Mouse (Mus musculus): ENCODE data around the gene Tns3. TPM values are rescaled to one million over a fixed set of nuclear protein-coding genes. Genes with fewer than 3 reads are reported as not detected.
A peak's percentile ranks its signal among the peaks of the same experiment; 100 is the strongest.

Tns3 gene
- polyA plus RNA-seq, 1 experiment from 2014 or later: 30.4 TPM

DNA sequence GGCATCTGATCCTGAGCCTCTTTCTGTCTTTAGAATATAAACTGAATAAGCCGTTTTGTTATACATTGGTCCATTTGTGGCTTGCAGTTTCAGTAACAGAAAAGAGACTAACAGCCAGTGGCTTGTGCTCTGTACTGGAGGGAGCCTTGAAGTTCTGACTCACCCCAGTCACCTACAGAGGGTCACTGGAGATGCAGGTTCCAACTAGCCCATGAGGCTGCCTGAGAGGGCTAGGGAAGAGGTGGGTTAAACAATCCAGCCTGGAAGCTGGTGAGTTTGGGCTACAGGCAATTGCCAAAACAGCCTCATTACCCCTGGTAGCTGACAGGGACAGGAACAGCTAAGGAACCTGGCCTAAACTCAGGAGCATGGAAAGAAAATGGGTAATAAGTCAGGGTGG is 21.7 kb upstream of the Tns3 start:
- no peak for ATAC-seq (ENCODE audit: insufficient read depth, low FRiP score)
- 77% methylated on average over 1 of the region's 1 CpGs for WGBS
- Histone ChIP-seq H3K36me3 (ENCODE audit: control insufficient read depth, insufficient read depth, low read length) (no peaks in the 10 kb centered on the region), H3K27ac (ENCODE audit: low read length) (no peak overlapping the region), H3K9ac (ENCODE audit: low read length) (no peak overlapping the region), H3K4me3 (replicated peaks; ENCODE audit: low read length) (no peak overlapping the region), H3K9me3 (replicated peaks; ENCODE audit: control insufficient read depth, low read length) (no peaks in the 10 kb centered on the region), H3K4me2 (ENCODE audit: low read depth, low read length) (no peak overlapping the region), H3K27me3 (ENCODE audit: control insufficient read depth, insufficient read depth, low read length) (no peaks in the 10 kb centered on the region), H3K4me1 (ENCODE audit: control insufficient read depth, insufficient read depth, low read length) (peaks cover 12% of the 10 kb centered on the region; the same call in 1 of the 2 replicates)

DNA sequence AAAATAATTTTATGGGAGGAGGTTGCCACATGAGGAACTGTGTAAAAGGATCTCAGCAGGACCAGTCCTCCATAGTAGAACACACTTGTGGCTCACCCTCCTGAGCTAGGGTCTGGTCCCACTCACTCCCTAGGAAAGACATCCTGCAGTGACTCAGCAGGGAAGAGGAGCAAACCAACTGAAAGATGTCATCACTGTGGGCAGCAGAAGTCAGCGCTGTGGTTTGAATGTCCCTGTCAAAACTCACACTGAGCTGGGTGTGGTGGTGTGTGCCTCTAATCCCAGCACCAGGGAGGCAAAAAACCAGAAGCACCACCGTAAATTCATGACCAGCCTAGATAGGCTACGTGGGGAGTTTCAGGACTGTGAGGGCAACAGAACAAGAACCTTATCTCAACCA is 20.9 kb upstream of the Tns3 start:
- no peak overlapping the region for H3K4me2 ChIP-seq (ENCODE audit: low read depth, low read length)
- no peak for ATAC-seq (ENCODE audit: insufficient read depth, low FRiP score)
- peaks cover 19% of the 10 kb centered on the region for H3K4me1 ChIP-seq (ENCODE audit: control insufficient read depth, insufficient read depth, low read length)
- H3K27ac ChIP-seq (ENCODE audit: low read length): no peak overlapping the region
- no peaks in the 10 kb centered on the region for H3K9me3 ChIP-seq (replicated peaks; ENCODE audit: control insufficient read depth, low read length)
- no peak overlapping the region for H3K9ac ChIP-seq (ENCODE audit: low read length)
- H3K4me3 ChIP-seq (replicated peaks; ENCODE audit: low read length): no peak overlapping the region
- H3K36me3 ChIP-seq (ENCODE audit: control insufficient read depth, insufficient read depth, low read length): no peaks in the 10 kb centered on the region
- WGBS: 54% methylated on average over 3 of the region's 3 CpGs
- H3K27me3 ChIP-seq (ENCODE audit: control insufficient read depth, insufficient read depth, low read length): no peaks in the 10 kb centered on the region

DNA sequence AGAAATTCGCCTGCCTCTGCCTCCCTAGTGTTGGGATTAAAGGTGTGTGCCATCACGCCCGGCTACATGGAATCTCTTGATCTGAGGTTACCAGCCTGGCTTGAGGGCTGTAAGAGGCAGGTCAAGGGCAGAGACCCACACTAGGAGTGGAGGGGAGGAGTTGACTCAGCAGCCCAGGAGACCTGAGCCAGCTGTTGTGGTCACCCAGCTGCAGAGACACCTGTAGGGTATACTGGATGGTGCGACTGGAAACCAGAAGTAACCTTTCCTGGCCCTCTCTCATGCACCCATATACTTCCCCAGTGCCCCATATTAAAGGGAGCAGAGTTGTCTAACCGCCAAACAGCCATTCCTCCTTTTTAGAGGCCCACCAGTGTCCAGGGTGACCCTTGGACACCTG is 19.9 kb upstream of the Tns3 start:
- Histone ChIP-seq H3K4me2 (ENCODE audit: low read depth, low read length) (no peak overlapping the region), H3K4me1 (ENCODE audit: control insufficient read depth, insufficient read depth, low read length) (peaks cover 19% of the 10 kb centered on the region), H3K27me3 (ENCODE audit: control insufficient read depth, insufficient read depth, low read length) (no peaks in the 10 kb centered on the region), H3K9me3 (replicated peaks; ENCODE audit: control insufficient read depth, low read length) (no peaks in the 10 kb centered on the region), H3K27ac (ENCODE audit: low read length) (no peak overlapping the region), H3K4me3 (replicated peaks; ENCODE audit: low read length) (no peak overlapping the region), H3K36me3 (ENCODE audit: control insufficient read depth, insufficient read depth, low read length) (no peaks in the 10 kb centered on the region), H3K9ac (ENCODE audit: low read length) (no peak overlapping the region)
- WGBS: 88% methylated on average over 5 of the region's 5 CpGs
- ATAC-seq (ENCODE audit: insufficient read depth, low FRiP score): no peak

DNA sequence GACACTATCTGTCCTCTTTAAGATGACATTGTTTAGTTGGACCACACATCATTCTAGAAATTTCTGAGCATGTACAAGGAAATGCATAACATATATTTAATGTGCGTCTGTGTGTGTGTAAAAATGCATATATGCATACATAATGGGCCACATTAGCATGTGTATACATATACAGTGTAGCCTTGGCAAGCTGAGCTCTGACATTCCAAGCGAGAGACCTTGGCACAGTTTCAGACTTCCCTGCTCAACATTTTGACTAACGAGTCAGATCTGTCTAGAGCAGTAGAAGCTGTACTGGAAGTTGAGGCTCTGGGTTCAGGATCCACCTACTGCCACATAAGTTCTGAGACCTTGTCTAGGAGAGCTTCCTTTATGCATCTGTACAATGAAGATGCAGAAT is 17.0 kb upstream of the Tns3 start:
- no peak overlapping the region for H3K4me2 ChIP-seq (ENCODE audit: low read depth, low read length)
- H3K4me1 ChIP-seq (ENCODE audit: control insufficient read depth, insufficient read depth, low read length): peaks cover 18% of the 10 kb centered on the region
- H3K9me3 ChIP-seq (replicated peaks; ENCODE audit: control insufficient read depth, low read length): no peaks in the 10 kb centered on the region
- H3K9ac ChIP-seq (ENCODE audit: low read length): no peak overlapping the region
- H3K27me3 ChIP-seq (ENCODE audit: control insufficient read depth, insufficient read depth, low read length): no peaks in the 10 kb centered on the region
- H3K4me3 ChIP-seq (replicated peaks; ENCODE audit: low read length): no peak overlapping the region
- no peaks in the 10 kb centered on the region for H3K36me3 ChIP-seq (ENCODE audit: control insufficient read depth, insufficient read depth, low read length)
- ATAC-seq (ENCODE audit: insufficient read depth, low FRiP score): no peak
- H3K27ac ChIP-seq (ENCODE audit: low read length): peak overlapping the region; percentile 60
- 31% methylated on average over 3 of the region's 3 CpGs for WGBS

DNA sequence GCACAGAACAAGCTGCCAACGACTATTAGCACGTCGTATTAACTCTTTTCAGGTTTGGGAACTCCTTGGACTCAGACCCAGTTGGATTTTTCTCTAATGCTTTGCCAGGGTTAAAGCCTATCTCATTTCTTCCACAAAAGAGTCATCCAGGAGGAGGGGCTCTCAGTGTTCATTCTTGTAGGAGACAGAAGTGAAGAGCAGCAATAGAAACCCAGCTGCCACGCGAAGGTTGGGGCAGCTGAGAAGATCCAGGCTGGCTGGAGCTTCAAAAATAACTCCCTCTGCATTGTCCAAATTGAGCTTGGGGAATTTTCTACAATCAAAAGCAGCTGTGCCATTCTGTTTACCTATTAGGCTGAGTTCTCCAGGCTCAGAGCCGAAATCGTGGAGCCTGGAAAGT is 16.3 kb upstream of the Tns3 start:
- H3K27ac ChIP-seq (ENCODE audit: low read length): peak overlapping the region; percentile 60
- H3K9me3 ChIP-seq (replicated peaks; ENCODE audit: control insufficient read depth, low read length): no peaks in the 10 kb centered on the region
- H3K27me3 ChIP-seq (ENCODE audit: control insufficient read depth, insufficient read depth, low read length): no peaks in the 10 kb centered on the region
- no peak for ATAC-seq (ENCODE audit: insufficient read depth, low FRiP score)
- H3K36me3 ChIP-seq (ENCODE audit: control insufficient read depth, insufficient read depth, low read length): no peaks in the 10 kb centered on the region
- 20% methylated on average over 7 of the region's 7 CpGs for WGBS
- H3K4me2 ChIP-seq (ENCODE audit: low read depth, low read length): no peak overlapping the region
- H3K9ac ChIP-seq (ENCODE audit: low read length): no peak overlapping the region
- H3K4me1 ChIP-seq (ENCODE audit: control insufficient read depth, insufficient read depth, low read length): peaks cover 14% of the 10 kb centered on the region
- no peak overlapping the region for H3K4me3 ChIP-seq (replicated peaks; ENCODE audit: low read length)

DNA sequence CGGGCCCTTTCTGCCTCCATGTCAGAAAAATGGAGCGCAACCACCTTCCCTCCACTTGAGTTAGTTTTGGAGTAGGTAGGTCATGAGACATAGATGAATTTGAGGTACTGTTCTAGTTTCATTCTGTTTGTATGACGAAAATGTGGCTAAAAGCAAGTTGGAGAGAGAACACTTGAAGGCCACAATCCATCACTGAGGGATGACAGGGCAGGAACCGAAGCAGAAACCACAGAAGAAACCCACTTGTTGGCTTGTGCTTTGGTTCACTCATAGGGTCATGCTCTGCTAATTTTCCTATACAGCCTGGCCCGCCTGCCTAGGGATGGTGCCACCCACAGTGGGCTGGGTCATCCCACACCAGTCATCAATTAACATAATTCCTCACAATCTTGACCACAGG is 14.9 kb upstream of the Tns3 start:
- no peak for ATAC-seq (ENCODE audit: insufficient read depth, low FRiP score)
- H3K4me1 ChIP-seq (ENCODE audit: control insufficient read depth, insufficient read depth, low read length): peaks cover 22% of the 10 kb centered on the region
- H3K9me3 ChIP-seq (replicated peaks; ENCODE audit: control insufficient read depth, low read length): no peaks in the 10 kb centered on the region
- H3K4me2 ChIP-seq (ENCODE audit: low read depth, low read length): no peak overlapping the region
- H3K4me3 ChIP-seq (replicated peaks; ENCODE audit: low read length): no peak overlapping the region
- no peaks in the 10 kb centered on the region for H3K36me3 ChIP-seq (ENCODE audit: control insufficient read depth, insufficient read depth, low read length)
- H3K27me3 ChIP-seq (ENCODE audit: control insufficient read depth, insufficient read depth, low read length): no peaks in the 10 kb centered on the region
- WGBS: 80% methylated on average over 5 of the region's 5 CpGs
- no peak overlapping the region for H3K27ac ChIP-seq (ENCODE audit: low read length)
- H3K9ac ChIP-seq (ENCODE audit: low read length): no peak overlapping the region

DNA sequence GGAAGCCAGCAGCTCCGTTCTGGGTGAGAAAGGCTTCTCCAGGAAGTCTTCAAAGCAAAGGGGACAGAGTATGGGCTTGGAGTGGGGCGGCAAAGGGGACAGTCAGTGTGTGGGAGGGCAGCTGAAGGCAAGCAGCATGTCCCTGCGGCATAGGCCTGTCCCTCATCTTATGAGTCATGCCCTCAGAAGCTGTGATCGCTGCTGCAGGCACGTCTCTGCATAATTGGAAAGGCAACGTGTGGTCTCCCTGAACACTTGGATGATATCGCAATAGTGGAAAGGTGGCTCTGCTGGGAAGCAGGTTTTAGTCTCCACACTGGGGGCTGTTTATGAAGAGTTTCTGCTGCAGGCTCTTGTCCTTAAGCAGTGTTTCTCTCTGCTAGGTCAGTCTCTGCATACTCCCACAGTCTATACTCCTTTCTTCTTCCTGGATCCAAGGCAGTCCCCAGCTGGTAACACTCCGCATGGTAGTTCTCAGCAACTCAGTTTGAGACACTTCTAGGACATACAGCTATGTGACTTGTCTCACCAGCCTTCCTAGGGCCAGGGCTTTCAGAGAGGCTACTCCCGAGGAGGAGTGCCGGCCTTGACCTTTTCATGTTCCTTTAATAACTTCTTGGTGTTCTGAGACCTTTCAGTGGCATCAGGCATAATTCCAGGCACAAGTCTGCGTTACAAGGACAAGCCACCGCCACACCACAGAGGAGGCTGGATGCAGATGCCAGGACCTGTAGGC is 14.1 kb upstream of the Tns3 start:
- no peaks in the 10 kb centered on the region for H3K9me3 ChIP-seq (replicated peaks; ENCODE audit: control insufficient read depth, low read length)
- H3K9ac ChIP-seq (ENCODE audit: low read length): no peak overlapping the region
- peaks cover 22% of the 10 kb centered on the region for H3K4me1 ChIP-seq (ENCODE audit: control insufficient read depth, insufficient read depth, low read length)
- H3K4me2 ChIP-seq (ENCODE audit: low read depth, low read length): no peak overlapping the region
- H3K27me3 ChIP-seq (ENCODE audit: control insufficient read depth, insufficient read depth, low read length): no peaks in the 10 kb centered on the region
- H3K27ac ChIP-seq (ENCODE audit: low read length): 0 out of 2 replicates have a peak overlapping the region, but pooled peaks have one; percentile 6
- no peak for ATAC-seq (ENCODE audit: insufficient read depth, low FRiP score)
- H3K36me3 ChIP-seq (ENCODE audit: control insufficient read depth, insufficient read depth, low read length): no peaks in the 10 kb centered on the region
- WGBS: 76% methylated on average over 12 of the region's 12 CpGs
- no peak overlapping the region for H3K4me3 ChIP-seq (replicated peaks; ENCODE audit: low read length)

DNA sequence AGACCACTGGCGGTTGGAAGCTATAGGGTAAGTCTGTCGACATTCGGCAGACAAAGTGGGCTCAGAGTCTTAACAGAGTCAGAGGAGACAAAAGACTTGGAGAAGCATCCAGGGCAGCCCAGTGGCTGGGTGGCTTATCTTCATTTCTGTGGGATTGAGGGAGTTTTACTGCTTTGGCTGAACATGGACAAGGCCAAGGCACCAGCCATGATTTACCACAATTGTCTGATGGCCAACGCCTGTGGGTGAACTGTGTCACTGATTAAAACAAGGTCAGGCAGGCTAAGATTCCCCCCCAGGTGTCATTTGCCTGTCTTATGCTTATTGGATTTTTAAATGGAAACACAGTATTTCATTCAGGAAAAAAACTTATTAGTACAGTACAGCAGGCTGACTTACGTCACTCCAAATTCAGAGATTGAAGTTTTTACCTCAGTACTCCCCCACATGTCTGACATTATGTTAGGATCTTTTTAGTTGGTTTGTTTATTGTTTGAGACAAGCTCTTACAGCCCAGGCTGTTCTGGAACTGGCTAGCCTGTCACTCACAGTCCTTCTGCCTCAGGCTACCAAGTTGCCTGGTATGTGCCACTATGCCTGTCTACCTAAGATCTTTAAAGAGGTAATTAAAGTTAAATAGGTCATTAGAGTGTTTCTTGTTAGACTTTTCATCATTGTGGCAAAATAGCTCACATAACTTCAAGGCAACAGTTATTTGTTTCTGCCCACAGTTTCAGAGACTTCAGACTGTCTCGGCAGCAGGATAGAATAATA is 11.6 kb upstream of the Tns3 start:
- Histone ChIP-seq H3K36me3 (ENCODE audit: control insufficient read depth, insufficient read depth, low read length) (no peaks in the 10 kb centered on the region), H3K4me1 (ENCODE audit: control insufficient read depth, insufficient read depth, low read length) (peaks cover 13% of the 10 kb centered on the region), H3K4me3 (replicated peaks; ENCODE audit: low read length) (no peak overlapping the region), H3K9ac (ENCODE audit: low read length) (no peak overlapping the region), H3K9me3 (replicated peaks; ENCODE audit: control insufficient read depth, low read length) (no peaks in the 10 kb centered on the region), H3K4me2 (ENCODE audit: low read depth, low read length) (no peak overlapping the region), H3K27ac (ENCODE audit: low read length) (0 out of 2 replicates have a peak overlapping the region, but pooled peaks have one; percentile 11), H3K27me3 (ENCODE audit: control insufficient read depth, insufficient read depth, low read length) (no peaks in the 10 kb centered on the region)
- no peak for ATAC-seq (ENCODE audit: insufficient read depth, low FRiP score)
- 83% methylated on average over 6 of the region's 6 CpGs for WGBS

DNA sequence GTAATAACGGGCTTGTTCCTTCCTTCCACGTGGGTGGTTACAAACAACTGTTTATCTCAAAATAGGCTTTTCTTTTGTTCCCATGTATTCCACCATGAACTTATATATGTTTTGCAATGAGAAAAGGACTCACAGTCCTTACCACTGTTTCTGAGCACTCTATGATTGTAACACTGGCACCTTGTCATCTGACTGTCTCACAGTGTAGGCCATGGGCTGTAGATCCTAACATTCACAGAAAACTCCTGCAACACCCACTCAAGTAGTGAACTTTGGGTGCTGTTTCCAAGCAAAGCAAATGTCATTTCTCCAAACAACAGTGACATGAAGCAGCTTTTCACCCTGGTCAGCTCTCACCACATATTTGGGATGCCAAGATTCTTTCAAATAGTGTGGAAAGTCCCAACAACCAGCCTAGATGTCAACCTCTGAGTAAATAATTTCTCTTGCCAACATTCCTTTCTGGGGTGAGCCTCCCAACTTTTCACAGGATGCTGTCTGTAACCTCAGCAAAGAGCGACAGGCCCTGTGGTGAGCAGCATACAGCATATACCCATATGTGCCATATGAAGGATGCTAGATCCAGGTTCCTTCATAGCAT is 10.3 kb upstream of the Tns3 start:
- no peak overlapping the region for H3K9ac ChIP-seq (ENCODE audit: low read length)
- 54% methylated on average over 3 of the region's 3 CpGs for WGBS

More for the DNA sequence above, 10.3 kb upstream of the Tns3 start:
- Histone ChIP-seq H3K4me2 (ENCODE audit: low read depth, low read length) (no peak overlapping the region), H3K27me3 (ENCODE audit: control insufficient read depth, insufficient read depth, low read length) (no peaks in the 10 kb centered on the region), H3K4me1 (ENCODE audit: control insufficient read depth, insufficient read depth, low read length) (peaks cover 8% of the 10 kb centered on the region), H3K36me3 (ENCODE audit: control insufficient read depth, insufficient read depth, low read length) (no peaks in the 10 kb centered on the region), H3K9me3 (replicated peaks; ENCODE audit: control insufficient read depth, low read length) (no peaks in the 10 kb centered on the region), H3K27ac (ENCODE audit: low read length) (no peak overlapping the region), H3K4me3 (replicated peaks; ENCODE audit: low read length) (no peak overlapping the region)
- no peak for ATAC-seq (ENCODE audit: insufficient read depth, low FRiP score)

Measured in stomach, embryonic 16.5 days (tissue).